Mouse (Mus musculus) kidney, embryonic 14.5 days (tissue): ENCODE results near the gene Nol11. TPM values are rescaled to one million over a fixed set of nuclear protein-coding genes. Genes with fewer than 3 reads are reported as not detected.
A peak's percentile ranks its signal among the peaks of the same experiment; 100 is the strongest.
"Not testable (repeated sequence)": the region's sequence is repeated elsewhere in the genome, so short reads cannot be mapped to it uniquely, and the experiment has no call there.

Experiments used
- ATAC-seq: fragments of 200-750 bp; cut with Nextera tagmentation; 2 replicates; pipeline ENCODE4 v1.8.0; 2017; ENCODE audit warnings: moderate number of reproducible peaks, mild to moderate bottlenecking, moderate TSS enrichment, moderate library complexity; ENCODE audit not compliant: low FRiP score, low TSS enrichment
- H3K27ac ChIP-seq: fragments of 300-500 bp; sonication (generic); 2 replicates; pipeline ENCODE4 v1.5.1; 2014; ENCODE audit warnings: low read depth, mild to moderate bottlenecking, low read length, moderate library complexity, mixed read lengths
- H3K27me3 ChIP-seq: fragments of 300-500 bp; sonication (generic); 2 replicates; pipeline ENCODE4 v1.6.1; 2014; ENCODE audit warnings: mild to moderate bottlenecking, low read length; ENCODE audit not compliant: control insufficient read depth, insufficient read depth
- H3K36me3 ChIP-seq: fragments of 300-500 bp; sonication (generic); 2 replicates; pipeline ENCODE4 v1.6.1; 2014; ENCODE audit warnings: low read length, mixed read lengths; ENCODE audit not compliant: control insufficient read depth, insufficient read depth
- H3K4me1 ChIP-seq: fragments of 300-500 bp; sonication (generic); 2 replicates; pipeline ENCODE4 v1.6.1; 2014; ENCODE audit warnings: low read length, mixed read lengths; ENCODE audit not compliant: control insufficient read depth, insufficient read depth
- H3K4me2 ChIP-seq: fragments of 300-500 bp; sonication (generic); replicated peaks from 2 replicates; pipeline ENCODE4 v1.6.1; 2014; ENCODE audit warnings: low read depth, mild to moderate bottlenecking, low read length
- H3K4me3 ChIP-seq: fragments of 300-500 bp; sonication (generic); 2 replicates; pipeline ENCODE4 v1.5.1; 2014; ENCODE audit warnings: mild to moderate bottlenecking, low read length
- H3K9ac ChIP-seq: fragments of 300-500 bp; sonication (generic); 2 replicates; pipeline ENCODE4 v1.6.1; 2014; ENCODE audit warnings: low read depth, mild to moderate bottlenecking, low read length, moderate library complexity
- H3K9me3 ChIP-seq: fragments of 300-500 bp; sonication (generic); 2 replicates; pipeline ENCODE4 v1.6.1; 2016; ENCODE audit warnings: low read length; ENCODE audit not compliant: control insufficient read depth
- WGBS: fragments of 180-500 bp; shearing (Covaris S2); extraction: QIAGEN DNeasy Blood & Tissue Kit; methylation state at CpG from one replicate; pipeline ENCODE4 v1.1.7; 2014; 5-methylcytosine and 5-hydroxymethylcytosine counted together
- polyA plus RNA-seq: library from polyadenylated mRNA; unstranded; fragments of >200 nt; fragmentation: Nextera tagmentation; extraction: Ambion mirVana; gene quantifications from 2 replicates; pipeline ENCODE4 v1.2.1, GENCODE M21; 2014

The Nol11 gene
- polyA plus RNA-seq, 1 experiment from 2014 or later = 70.4 TPM

DNA sequence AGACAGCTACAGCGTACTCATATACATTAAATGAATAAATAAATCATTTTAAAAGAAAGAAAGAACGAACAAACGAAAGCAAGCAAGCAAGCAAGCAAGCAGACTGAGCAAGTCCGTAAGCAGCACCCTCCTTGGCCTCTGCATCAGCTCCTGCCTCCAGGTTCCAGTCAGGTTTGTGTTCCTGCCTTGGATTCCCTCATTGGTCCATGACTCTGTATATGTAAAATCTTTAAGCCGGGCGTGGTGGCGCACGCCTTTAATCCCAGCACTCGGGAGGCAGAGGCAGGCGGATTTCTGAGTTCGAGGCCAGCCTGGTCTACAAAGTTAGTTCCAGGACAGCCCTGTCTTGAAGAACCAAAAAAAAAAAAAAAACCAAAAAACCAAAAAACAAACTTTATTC, 45.2 kb downstream of the Nol11 start:
- ATAC-seq, H3K4me1 ChIP-seq, H3K27ac ChIP-seq, H3K36me3 ChIP-seq, H3K4me2 ChIP-seq, H3K9ac ChIP-seq, H3K4me3 ChIP-seq, H3K27me3 ChIP-seq, H3K9me3 ChIP-seq: not testable (repeated sequence)
- WGBS = 92% methylated on average over 11 of the region's 11 CpGs

DNA sequence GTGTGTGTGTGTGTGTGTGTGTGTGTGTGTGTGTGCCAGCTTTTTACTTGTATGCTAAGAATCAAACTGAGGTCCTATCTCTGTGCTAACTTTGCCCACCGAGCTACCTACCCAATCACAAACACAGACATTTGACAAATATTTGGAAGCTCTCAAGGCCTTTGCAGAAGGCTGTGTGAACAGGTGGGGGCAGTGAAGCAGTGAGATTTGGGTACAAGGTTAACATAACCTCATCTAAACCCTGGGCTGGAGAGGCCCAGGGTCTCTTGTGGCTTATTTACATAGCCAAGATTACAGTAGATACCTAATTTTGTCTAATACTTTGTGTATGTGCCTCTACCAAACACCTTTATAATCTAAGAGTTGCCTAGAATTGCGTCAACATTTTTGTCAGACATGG, 46.8 kb downstream of the Nol11 start:
- no peak overlapping the region for H3K4me2 ChIP-seq
- H3K4me1 ChIP-seq = no peaks in the 10 kb centered on the region
- H3K4me3 ChIP-seq = no peak overlapping the region
- 84% methylated on average over 2 of the region's 2 CpGs for WGBS
- no peaks in the 10 kb centered on the region for H3K36me3 ChIP-seq
- no peak overlapping the region for H3K27ac ChIP-seq
- no peaks in the 10 kb centered on the region for H3K27me3 ChIP-seq
- no peak for ATAC-seq
- no peaks in the 10 kb centered on the region for H3K9me3 ChIP-seq
- no peak overlapping the region for H3K9ac ChIP-seq

DNA sequence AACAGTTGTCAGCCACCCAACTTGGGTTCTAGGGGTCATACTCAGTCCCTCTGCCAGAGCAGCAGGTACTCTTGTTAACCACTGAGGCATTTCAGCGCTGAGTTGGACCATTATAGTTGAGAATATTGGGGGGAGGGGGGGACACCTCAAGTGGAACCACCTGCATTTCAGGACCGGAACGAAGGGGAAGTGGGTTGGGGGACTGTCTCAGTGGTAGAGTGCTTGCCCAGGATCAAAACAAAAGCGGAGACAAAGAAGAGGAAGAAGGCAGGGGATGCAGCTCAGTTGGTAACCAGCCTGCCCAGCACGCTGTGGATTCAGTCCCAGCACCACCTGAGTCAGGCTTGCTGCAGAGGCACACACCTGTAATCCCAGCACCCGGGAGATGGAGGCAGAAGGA, 48.4 kb downstream of the Nol11 start:
- 32% methylated on average over 6 of the region's 6 CpGs for WGBS

DNA sequence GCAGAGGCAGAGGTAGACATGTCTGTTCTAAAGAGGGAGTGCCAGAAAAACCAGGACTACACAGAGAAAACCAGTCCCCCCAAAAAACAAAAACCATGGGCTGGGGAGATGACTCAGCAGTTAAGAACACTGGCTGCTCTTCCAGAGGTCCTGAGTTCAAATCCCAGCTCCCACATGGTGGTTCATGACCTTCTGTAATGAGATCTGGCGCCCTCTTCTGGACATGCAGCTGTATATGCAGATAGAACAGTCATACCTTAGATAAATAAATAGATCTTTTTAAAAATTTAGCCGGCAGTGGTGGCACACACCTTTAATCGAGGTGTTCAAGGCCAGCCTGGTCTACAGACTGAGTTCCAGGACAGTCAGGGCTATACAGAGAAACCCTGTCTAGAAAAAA, 50.5 kb downstream of the Nol11 start:
- Histone ChIP-seq H3K27me3 (no peaks in the 10 kb centered on the region), H3K4me2 (no peak overlapping the region), H3K4me3 (no peak overlapping the region), H3K27ac (no peak overlapping the region), H3K4me1 (no peaks in the 10 kb centered on the region), H3K36me3 (no peaks in the 10 kb centered on the region), H3K9ac (no peak overlapping the region), H3K9me3 (no peaks in the 10 kb centered on the region)
- ATAC-seq = no peak
- 79% methylated on average over 3 of the region's 3 CpGs for WGBS

More for the DNA sequence above, 48.4 kb downstream of the Nol11 start:
- Histone ChIP-seq H3K27ac (no peak overlapping the region), H3K27me3 (no peaks in the 10 kb centered on the region), H3K9ac (no peak overlapping the region), H3K4me2 (no peak overlapping the region), H3K9me3 (no peaks in the 10 kb centered on the region), H3K4me1 (no peaks in the 10 kb centered on the region), H3K4me3 (no peak overlapping the region), H3K36me3 (no peaks in the 10 kb centered on the region)
- no peak for ATAC-seq

DNA sequence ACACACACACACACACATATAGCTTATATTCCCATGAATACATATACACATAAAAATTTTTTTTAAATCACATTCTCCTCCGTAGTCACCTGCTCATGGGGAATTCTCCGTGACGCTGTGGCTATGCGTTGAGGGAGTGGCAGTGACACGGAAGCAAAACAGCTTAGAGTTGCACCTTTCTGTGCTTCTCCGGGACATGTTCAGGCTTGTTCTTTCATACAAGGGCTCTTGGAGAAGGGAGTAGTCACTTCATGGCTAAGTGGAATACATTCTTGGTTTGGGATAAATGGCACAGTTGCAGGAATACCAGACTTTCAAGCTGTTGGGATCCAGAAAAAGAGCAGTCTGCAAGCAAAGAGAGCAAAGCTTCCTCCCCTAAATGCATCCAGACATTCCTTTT, 51.6 kb downstream of the Nol11 start:
- Histone ChIP-seq H3K4me2 (no peak overlapping the region), H3K36me3 (no peaks in the 10 kb centered on the region), H3K27ac (no peak overlapping the region), H3K9me3 (no peaks in the 10 kb centered on the region), H3K27me3 (no peaks in the 10 kb centered on the region), H3K4me3 (no peak overlapping the region), H3K4me1 (no peaks in the 10 kb centered on the region), H3K9ac (no peak overlapping the region)
- no peak for ATAC-seq
- 97% methylated on average over 6 of the region's 6 CpGs for WGBS

DNA sequence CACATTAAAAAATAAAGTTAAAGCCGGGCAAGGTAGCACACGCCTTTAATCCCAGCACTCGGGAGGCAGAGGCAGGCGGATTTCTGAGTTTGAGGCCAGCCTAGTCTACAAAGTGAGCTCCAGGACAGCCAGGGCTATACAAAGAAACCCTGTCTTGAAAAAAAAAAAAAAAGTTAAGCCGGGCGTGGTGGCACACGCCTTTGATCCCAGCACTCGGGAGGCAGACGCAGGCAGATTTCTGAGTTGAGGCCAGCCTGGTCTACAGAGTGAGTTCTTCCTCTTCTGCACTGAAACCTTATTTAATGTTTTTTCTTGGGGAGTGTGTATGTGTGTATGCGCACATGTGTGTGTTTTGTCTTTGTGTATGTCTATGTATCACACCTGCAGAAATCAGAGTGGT, 52.7 kb downstream of the Nol11 start:
- not testable (repeated sequence) for H3K4me2 ChIP-seq, H3K27ac ChIP-seq, H3K4me1 ChIP-seq, H3K9me3 ChIP-seq, H3K36me3 ChIP-seq, H3K4me3 ChIP-seq, H3K9ac ChIP-seq, ATAC-seq, H3K27me3 ChIP-seq
- WGBS = 95% methylated on average over 10 of the region's 10 CpGs

DNA sequence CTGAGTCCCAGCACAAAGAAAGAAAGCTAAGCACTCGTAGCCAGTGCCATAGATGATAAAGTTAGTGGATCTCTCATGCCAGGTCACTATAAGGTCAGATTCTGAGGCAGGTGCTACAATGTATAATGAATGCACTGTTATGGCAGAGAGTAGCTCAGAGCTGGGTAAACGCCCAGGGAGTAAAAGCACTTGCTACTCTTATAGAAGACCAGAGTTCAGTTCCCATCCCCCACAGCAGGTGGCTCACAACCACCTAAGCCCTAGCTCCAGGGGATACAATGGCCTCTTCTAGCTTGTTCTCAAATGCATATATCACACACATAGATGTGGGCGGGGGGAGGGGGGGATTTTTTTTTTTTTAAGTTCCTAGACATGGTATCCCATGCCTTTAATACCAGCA, 53.4 kb downstream of the Nol11 start:
- Histone ChIP-seq H3K4me3 (no peak overlapping the region), H3K27me3 (no peaks in the 10 kb centered on the region), H3K27ac (no peak overlapping the region), H3K9ac (no peak overlapping the region), H3K4me1 (no peaks in the 10 kb centered on the region), H3K9me3 (no peaks in the 10 kb centered on the region), H3K36me3 (no peaks in the 10 kb centered on the region), H3K4me2 (no peak overlapping the region)
- 64% methylated on average over 3 of the region's 3 CpGs for WGBS
- no peak for ATAC-seq

DNA sequence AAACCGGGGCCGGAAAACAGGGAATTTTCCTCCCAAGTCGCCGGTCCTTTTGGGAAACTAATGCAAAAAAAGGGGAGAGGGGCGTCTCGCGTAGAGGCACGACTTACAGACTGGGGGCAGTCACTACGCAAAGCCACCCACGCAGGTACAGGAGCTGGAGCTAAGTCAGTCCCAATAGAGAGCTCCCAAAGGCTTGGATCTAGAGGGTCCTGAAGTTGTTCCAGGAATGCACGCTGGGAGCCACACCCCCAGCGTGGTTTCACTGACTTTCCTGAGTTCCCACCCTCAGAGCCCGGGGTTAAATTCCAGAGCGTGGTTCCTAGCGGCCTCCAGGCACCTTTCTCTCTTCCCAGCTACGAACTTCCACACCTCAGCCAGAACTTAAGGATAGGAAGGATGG, 56.8 kb downstream of the Nol11 start:
- under 1% methylated on average over 16 of the region's 16 CpGs for WGBS
- H3K27ac ChIP-seq = peak overlapping the region; percentile 93
- no peaks in the 10 kb centered on the region for H3K9me3 ChIP-seq
- peak; percentile 68 for ATAC-seq
- H3K4me3 ChIP-seq = peak overlapping the region; percentile 87
- no peaks in the 10 kb centered on the region for H3K27me3 ChIP-seq
- H3K4me1 ChIP-seq = 0 out of 2 replicates have a peak, but pooled peaks cover 3% of the 10 kb centered on the region
- peak overlapping the region; percentile 98 for H3K9ac ChIP-seq
- H3K36me3 ChIP-seq = no peaks in the 10 kb centered on the region
- H3K4me2 ChIP-seq = peak overlapping the region; percentile 82

DNA sequence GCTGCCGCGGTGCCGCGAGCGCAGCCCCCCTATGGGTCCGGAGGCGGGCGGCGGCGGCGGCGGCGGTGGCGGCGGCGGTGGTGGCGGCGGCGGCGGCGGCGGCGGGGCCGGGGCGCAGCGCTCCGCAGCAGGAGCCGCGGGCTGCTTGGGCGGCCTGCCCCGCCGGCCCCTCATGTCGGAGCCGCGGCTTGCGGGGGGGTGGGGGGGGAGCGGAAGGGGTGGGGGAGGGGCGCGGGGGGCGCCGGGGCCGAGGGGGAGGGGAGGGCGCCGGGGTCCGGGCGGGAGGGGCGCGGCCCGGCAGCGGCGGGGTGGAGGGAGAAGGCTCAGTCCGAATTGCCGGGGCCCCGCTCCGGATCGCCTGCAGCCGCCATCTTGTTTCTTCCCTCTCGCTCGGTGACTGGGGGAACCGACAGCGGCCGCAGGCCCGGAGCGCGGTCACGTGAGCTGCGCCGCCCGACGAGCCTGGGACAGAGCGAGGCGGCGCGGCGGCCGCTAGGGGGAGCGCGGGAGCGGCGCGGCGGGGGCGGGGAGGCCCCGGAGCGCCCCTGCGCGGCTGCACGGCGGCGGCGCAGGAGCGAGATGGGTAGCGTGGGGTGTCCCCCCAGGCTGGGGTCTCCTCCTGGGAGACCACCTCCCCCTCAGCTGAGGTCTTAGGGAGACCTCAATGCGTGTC, 57.3 kb downstream of the Nol11 start, which contains the start of gene Bptf:
Bptf (minus strand) TSS at position 379 of the 673 bp plus-strand sequence.
- Histone ChIP-seq H3K4me3 (peak within 1 kb of the TSS; percentile 87), H3K4me2 (peak within 1 kb of the TSS; percentile 82), H3K9me3 (no peaks in the 10 kb centered on the region), H3K9ac (peak within 1 kb of the TSS; percentile 98), H3K36me3 (no peaks in the 10 kb centered on the region), H3K27ac (peak within 1 kb of the TSS; percentile 93), H3K27me3 (no peaks in the 10 kb centered on the region), H3K4me1 (0 out of 2 replicates have a peak, but pooled peaks cover 3% of the 10 kb centered on the region)
- ATAC-seq = peak; percentile 97
- WGBS = 0% methylated on average over 29 of the region's 94 CpGs
